Mouse (Mus musculus): ENCODE results near the gene Nphs1. TPM values are rescaled to one million over a fixed set of nuclear protein-coding genes. Genes with fewer than 3 reads are reported as not detected.
"Not testable (repeated sequence)": the region's sequence is repeated elsewhere in the genome, so short reads cannot be mapped to it uniquely, and the experiment has no call there.

Gene Nphs1
- total RNA-seq, 2 experiments from 2014 or later, result not detected

DNA sequence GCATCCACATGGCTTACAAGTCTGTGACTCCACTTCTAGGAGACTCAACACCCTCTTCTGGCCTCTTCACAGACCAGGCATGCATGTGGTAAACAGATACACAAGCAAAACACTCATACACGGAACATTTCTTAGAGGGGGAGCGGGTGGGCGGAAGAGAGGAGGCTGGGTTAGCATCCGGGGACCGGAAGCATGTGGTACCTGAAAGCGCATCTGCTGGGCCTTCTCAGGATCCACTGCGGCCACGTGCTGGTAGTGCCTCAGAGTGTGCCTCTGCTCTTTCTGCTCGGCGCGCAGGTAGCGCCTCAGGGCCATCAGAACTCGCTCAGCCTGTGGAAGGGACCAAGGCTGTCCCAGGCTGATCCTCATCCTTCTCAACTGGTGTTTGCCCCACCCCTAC, 18.4 kb upstream of the Nphs1 start:
- intact Hi-C loops (cut with DNase I), result loop anchor here (2.0 kb wide), 1 partner anchor 53 kb away; the partner anchor contains the start of gene Prodh2
- no peak for DNase-seq

DNA sequence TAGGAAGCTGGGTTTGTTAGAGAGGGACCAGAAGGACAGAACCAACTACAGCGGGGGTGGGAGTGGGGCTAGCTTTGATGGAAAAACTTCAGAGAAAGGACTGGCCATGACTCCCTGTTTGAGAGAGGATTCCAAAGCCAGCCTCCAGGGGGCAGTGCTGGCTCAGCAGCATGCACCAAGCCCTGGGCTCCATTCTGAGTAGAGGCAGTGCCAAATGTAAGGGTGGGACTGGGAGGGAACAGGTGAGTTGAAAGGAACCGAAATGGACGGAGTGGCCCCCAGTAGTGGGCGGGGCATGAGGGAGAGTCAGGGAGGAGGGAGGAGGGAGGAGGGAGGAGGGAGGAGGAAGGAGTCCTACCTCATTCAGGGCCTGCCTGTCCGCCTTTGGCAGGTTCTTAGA, 17.4 kb upstream of the Nphs1 start:
- intact Hi-C loops (cut with DNase I), result loop anchor here (2.0 kb wide), 1 partner anchor 52 kb away; the partner anchor contains the start of gene Prodh2
- peak in 1 of 2 experiments; percentile 39 for DNase-seq

DNA sequence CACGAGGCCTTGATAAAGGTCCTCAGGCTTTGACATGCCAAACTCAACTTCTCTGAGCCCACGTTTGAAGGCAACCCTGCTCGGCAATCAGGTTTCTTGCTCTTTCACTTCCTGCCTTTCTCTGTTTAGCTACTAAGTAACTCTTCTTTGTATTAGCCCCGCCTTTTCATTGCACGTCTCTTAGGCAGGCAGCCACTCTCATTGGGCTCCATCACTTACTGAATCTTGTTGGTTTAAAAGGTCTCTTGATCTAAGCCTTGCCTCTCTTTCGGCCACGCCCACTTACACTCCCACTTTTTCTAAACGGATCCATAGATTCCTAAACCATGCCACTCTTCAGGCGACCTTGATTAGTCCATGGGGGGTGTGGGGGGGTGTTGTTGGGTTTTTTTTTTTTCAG, 14.4 kb upstream of the Nphs1 start:
- DNase-seq, result no peak
- intact Hi-C loops (cut with DNase I), result no loop called here

DNA sequence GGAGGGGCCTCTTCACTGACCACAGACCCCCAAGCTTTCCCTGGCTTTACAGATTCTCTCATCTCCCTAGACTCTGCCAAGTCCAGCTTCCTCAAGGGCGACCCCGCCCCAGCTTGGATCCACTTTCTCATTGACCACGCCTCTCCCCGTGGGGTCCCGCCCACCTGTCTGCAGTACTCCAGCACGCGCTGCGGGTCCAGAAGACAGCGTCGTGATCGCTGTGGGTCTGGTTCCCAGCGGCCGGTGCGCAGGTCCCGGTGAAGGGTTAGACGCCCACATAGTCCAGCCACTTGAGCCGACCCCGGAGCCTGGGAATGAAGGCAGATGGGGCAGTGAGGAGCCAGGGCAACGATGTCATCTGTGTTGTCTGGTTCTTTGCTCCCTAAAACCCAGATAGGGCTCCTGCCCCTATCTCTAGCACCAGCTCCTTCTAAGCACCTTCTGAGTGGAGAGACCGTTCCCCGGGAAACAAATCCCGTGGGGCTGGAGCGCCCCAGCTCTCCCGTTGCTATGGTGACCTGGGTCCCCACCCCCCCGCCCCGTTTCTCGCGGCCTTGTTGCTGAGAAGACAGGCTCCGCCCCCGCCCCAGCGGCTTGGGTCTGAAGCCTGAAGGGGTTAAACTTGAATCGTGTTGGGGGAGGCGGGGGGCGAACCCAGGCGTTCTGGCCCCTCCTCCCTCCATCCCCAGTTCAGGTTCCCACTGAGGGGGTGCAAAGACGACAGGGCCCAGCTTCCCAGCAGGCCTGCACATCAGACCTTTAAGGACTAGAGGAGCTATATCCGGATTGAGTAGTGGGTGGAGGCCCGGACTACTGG, 13.8 kb upstream of the Nphs1 start:
- DNase-seq, result no peak
- intact Hi-C loops (cut with DNase I), result no loop called here

DNA sequence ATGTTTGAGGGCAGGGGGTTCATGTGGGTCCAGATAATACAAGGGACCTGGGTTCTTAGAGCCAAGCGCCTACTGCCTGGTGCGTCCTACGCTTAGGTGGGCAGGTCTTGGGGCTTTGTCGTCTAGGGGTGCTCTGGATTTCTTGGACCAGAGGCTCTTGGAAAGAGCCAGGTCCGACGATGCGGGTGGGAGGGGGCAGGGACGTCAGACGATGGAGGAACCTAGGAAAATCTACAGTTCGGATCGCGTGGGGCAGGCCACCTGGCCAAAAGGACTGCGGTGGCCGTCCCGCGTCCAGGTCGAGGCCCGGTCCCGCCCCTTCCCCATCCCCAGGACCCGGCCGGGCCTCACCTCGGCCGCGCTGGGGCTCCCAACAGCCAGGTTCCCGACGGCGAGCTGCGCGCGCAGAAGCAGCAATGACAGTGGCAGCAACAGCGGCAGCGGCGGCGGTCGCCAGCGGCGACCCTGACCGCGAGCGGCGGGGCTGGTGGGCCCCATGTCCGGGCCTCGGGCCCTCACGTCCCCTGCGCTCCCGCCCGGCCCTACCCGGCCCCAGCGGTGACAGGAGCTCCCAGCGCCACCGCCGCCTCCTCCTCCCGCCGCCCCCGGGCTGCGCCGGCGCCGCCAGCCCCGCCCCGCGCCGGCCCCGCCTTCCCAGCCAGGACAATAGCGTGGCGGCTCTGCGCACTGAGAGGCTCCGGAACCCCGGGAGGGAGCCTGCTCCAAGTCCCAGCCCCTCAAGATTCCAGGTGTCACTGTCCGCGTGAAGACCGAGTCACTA, 13.0 kb upstream of the Nphs1 start, which contains the start of gene Aplp1:
Aplp1 (minus strand) TSS at position 565 of the 781 bp plus-strand sequence.
- peak; percentile 60 to 66 for DNase-seq
- intact Hi-C loops (cut with DNase I), result no loop called here

DNA sequence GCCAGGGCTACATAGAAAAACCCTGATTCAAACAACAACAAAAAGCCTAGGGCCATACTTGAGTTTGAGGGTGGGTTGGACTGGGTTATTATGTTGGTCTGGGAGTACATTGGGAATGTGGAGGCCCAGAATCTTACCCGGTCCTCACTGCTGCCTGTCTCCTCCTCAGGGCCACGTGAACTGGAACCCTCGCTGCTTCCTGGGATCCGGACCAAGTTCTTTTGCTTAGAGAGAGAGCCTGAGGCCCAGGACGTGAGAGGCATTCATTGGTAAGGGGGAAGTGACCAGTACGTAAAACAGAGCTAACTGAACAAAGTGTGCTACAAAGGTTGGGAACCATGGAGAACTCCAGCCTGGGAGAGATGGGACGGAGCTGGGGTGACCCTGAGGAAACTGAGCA, 7.9 kb upstream of the Nphs1 start:
- DNase-seq, result no peak
- intact Hi-C loops (cut with DNase I), result no loop called here

DNA sequence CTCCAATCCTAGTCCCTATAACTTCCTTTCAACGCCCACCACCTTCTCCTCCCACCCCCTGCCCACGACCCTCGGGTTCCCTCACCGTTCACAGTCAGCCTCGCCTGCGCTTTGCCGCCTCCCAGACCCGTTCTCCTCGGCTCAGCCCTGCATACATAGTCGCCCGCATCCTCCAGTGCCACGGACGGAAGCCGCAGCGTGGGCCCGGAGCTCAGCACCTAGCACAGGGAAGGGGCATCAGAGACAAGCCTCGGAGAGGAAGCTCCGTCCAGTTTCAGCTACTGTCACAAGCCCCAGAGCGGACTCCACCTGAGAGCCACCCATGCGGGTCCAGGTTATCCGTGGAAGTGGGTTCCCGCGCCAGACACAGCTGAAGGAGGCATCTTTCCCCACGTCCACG, 4.8 kb upstream of the Nphs1 start:
- intact Hi-C loops (cut with DNase I), result no loop called here
- no peak for DNase-seq

DNA sequence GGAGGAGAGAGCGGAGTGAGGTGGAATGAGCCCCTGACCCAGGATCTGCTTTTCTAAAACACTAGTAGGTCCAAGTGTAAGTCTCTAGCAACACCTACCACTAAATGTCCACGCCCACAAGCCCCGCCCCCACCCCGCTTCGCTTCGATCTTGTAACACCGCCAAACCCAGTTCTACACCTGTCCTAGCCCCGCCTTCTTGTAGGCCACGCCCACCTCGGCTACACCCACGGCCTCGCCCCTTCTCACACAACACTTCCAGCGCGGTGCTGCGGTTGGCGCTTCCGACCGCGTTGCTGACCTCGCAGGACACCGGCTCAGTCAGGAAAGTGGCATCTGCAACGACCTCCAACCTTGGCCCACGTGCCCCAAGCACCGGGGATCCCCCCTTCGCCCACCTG, 4.3 kb upstream of the Nphs1 start:
- DNase-seq, result no peak
- intact Hi-C loops (cut with DNase I), result no loop called here

DNA sequence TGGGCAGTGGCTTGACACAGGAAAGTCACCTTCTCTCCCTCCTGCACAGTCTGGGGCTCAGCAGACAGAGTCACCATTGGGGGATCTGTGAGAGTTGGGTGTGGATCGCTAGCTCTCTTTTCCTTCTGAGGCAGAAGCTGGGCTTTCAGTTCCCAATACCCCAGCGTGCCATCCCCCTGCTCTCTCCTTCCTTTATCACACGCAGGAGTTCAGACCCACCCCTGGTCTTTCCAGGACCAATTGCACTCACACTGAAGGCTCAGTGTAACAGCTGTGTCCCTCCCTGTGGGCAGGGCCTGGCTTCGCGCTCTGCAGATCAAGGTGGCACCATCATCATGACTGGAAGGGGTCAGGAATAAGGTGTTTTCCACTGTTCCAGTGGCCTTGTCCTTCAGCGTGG, 3.9 kb upstream of the Nphs1 start:
- intact Hi-C loops (cut with DNase I), result no loop called here
- no peak for DNase-seq

DNA sequence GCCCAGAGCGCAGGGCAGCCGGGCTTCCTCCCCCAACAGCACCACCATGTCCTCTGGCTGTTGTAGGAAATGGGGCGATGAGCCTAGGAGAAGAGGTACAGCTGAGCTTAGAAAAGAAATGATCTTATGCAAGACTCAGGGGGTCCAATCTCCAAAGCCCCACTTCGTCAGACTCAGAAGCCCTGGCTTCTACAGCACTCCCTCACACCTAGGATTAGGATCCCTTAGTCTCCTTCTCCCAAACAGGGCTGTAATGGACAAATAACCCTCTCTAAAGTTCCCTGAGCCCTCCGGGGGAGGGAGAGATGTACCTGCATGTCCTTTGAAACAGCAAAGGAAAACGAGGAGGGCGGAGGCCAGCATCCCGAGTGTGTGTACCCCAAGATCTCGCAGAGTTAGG, 1.6 kb upstream of the Nphs1 start:
- intact Hi-C loops (cut with DNase I), result no loop called here

DNA sequence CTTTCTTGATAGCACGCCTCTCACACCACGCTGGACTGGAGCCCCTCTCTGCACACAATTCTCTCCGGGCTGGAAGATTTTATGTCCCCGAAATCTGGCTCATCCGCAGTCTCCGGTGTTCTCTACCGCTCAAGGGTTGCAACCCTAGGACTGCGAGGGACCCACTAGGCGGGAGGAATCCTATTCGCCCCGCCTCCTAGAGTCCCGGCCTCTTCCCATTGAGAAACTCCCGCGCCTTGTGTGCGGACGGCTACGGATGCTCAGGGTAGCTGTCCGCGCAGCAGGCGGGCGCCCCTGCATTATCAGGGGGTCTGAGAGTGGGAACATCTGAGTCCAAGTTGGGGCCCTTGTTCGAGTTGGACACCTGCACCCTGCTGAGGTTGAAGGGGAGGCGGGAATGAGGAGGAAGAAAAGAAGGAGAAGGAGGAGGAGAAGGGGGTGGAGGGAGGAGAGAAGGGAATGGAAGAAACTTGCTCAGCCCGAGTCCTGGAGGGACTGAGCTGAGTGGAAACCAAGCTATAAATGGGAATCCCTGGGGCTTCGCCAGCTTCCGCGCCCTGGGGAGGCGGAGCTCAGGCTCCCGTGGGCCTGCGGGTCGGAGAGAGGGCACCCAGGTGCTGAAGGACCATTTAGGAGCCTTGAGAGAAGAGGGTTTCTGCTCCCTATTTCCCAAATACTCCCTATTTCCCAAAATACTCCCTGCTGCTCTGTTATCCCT, 1.0 kb upstream of the Nphs1 start:
- DNase-seq, result no peak
- intact Hi-C loops (cut with DNase I), result no loop called here

More for the DNA sequence above, 1.6 kb upstream of the Nphs1 start:
- DNase-seq, result no peak

DNA sequence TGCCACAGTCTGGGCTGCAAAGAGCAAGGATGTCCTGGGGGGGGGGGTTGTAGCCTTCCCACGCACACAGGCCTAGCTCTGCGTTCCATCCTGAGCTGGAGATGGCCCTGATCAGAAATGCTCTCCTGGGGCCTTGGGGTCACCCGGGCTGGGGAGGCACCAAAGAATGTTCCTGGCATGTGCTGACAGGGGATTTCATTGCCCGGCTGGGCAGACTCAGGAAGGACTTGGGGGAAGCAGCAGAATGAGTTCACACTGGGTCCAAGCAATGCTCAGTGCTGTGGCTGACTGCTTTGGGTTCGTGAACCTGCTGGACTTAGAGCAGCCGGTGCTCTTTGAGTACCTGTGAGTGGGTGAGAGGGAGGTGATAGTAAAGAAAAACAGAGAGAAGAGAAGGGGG, 1.4 kb downstream of the Nphs1 start:
- intact Hi-C loops (cut with DNase I), result no loop called here
- DNase-seq, result no peak

DNA sequence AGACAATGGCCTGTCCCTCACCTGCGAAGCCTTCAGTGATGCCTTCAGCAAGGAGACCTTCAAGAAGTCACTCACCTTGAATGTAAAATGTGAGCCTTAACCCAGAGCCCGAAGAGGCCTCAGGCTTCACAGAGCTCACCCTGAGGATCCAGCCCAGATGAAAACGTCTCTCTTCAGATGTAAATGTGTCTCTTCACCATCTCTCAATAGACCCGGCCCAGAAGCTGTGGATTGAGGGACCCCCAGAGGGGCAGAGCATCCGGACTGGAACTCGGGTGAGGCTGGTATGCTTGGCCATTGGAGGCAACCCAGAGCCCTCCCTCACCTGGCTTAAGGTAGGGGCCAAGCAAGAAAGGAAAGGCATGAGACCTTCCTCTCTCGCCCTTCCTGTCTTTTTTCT, 5.5 kb downstream of the Nphs1 start:
- no peak for DNase-seq
- intact Hi-C loops (cut with DNase I), result no loop called here

DNA sequence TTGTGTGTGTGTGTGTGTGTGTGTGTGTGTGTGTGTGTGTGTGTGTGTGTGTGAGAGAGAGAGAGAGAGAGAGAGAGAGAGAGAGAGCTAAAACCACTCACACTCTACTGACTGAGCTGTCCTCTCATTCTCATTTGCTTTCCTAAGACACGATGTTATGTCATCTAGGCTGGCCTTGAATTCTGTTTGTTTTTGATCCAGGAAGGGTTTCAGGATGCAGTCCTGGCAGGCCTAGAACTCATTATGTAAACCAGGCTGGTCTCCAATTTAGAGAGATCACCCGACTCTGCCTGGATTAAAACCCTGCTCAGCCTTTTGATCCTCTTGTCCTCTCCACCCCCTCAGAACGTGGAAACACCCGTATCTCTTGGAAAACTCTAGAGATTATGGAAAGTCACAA, 5.9 kb downstream of the Nphs1 start:
- intact Hi-C loops (cut with DNase I), result no loop called here
- DNase-seq, result no peak

DNA sequence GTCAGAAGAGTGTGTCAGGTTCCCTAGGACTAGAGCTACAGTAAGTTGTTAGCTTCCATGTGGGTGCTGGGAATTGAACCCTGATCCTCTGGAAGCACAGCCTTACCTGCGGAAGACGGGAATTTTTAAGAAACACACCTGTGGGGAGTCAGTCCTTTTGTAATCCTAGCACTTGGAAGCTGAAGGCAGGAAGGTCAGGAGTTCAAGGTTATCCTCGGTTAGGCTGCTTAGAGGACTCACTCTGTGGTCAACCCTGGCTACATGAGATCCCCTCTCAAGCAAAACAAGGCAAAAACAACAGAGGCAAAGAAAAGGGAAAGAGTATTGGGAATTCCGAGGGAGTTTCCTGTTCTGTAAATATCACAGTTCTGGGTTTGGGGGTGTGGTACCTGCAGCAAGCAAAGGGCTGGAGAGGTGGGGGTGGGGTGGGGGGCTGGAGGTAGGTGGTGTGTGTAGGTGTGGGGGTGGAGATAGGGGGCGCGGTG, 6.7 kb downstream of the Nphs1 start:
- no peak for DNase-seq
- intact Hi-C loops (cut with DNase I), result no loop called here

DNA sequence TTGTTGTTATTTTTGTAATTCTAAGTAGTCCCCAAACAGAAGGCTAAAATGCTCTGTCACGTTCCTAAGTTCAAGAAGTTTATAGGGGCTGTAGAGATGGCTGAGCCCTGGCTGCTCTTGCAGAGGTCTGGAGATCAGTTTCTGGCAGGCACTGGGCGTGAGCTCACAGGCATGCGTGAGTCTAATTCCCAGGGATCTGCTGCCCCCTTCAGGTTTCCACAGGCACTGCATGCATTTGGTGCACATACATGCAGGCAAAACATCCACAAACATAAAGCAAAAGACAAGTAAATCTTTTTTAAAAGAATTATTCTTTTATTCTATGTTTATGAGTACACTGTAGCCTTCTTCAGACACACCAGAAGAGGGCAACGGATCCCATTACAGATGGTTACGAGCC, 14.3 kb downstream of the Nphs1 start:
- DNase-seq, result peak in 1 of 2 experiments; percentile 38
- intact Hi-C loops (cut with DNase I), result loop anchor here (2.0 kb wide), 1 partner anchor 100 kb away; no protein-coding TSS in a partner anchor

DNA sequence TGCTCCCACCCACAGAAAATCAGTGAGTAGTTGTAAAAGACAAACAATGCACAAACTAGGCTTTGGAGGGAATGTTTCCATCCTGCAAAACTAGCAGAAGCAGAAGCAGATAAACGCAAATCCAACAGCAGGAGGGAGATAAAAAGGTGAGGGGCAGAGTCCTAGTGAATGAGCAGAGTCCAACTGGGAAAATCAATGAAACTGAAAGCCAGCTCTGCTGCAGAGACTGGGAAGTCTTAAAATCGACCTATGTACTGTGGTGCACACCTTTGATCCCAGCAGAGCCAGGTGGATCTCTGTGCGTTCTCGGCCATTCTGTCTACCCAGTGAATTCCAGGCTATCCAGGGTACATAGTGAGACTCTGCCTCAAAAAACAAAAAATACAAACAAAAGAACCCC, 16.9 kb downstream of the Nphs1 start:
- no peak for DNase-seq
- intact Hi-C loops (cut with DNase I), result no loop called here

DNA sequence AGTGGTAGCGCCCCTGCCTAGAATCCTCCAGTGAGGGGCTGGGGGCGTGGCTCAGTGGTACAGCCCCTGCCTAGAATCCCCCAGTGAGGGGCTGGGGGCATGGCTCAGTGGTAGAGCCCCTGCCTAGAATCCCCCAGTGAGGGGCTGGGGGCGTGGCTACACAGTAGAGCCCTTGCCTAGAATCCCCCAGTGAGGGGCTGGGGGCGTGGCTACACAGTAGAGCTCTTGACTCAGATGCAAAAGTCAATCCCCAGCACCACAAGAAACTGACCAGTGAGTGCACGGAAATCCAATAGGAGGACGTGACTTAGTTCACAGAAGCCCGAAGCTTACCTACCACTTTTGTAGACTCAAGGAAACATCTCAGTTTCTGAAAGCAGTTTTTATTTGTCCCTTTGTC, 18.0 kb downstream of the Nphs1 start:
- intact Hi-C loops (cut with DNase I), result not testable (repeated sequence)

DNA sequence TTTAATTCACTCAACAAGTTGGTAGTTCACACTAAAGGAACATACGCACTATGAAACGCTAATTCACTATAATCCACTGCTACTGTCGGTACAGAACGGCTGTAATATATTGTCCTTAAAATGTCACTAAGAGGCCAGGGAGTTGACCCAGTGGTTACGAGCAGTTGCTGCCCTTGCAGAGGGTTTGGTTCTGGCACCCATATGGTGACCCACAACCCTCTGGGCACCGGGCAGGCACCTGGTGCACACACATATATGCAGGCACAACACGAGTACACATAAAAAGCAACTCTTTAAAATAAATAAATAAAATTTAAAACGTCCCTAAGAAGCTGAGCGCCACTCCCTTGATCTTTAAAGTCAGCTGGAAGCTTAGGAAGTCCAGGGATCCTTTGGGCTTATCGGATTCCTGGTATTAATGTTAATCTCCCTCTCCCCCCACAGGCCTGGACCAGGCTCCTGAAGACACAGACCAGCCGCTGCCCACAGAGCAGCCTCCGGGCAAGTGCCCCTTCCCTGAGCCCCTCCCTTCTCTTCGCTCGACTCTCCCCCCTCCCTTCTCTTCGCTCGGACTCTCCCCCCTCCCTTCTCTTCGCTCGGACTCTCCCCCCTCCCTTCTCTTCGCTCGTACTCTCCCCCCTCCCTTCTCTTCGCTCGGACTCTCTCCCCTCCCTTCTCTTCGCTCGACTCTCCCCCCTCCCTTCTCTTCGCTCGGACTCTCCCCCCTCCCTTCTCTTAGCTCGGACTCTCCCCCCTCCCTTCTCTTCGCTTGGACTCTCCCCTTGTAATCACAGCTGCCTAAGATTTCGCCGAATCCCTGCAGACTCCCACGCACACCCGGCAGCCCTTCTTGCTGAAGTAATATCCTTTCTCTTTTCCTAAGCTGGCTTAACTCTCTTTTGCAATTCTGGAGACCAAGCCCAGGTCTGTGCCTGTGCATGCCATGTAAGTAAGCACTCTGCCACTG, 19.6 kb downstream of the Nphs1 start:
- no peak for DNase-seq
- intact Hi-C loops (cut with DNase I), result no loop called here

More for the DNA sequence above, 18.0 kb downstream of the Nphs1 start:
- DNase-seq, result not testable (repeated sequence)

DNA sequence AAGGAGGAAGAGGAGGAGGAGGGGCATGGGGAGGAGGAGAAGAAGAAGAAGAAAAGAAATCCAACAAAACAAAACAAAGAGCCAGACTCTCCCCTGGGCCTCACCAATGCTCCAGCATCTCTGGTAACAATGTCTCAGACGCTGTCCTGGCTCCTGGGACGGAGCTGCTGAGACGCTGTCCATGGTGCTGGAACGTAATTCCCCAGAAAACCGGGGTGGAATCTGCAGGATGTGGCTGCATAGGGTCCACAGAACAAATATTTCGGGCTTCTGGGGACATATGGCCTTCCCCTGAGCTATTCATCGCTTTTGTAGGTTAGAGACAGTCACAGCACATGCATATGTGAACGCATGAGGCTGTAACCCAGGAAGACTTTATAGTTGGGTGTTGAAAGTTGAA, 26.1 kb downstream of the Nphs1 start:
- intact Hi-C loops (cut with DNase I), result no loop called here
- DNase-seq, result peak in 1 of 2 experiments; percentile 14
